Mouse (Mus musculus): ENCODE results near the gene Zfp654.
A peak's percentile ranks its signal among the peaks of the same experiment; 100 is the strongest.
"Not testable (repeated sequence)": the region's sequence is repeated elsewhere in the genome, so short reads cannot be mapped to it uniquely, and the experiment has no call there.

The Zfp654 gene

GRCm38 (mm10) chr16:64851563-64852362, at the start of gene Zfp654, which contains the start of gene Cggbp1:
TSS of gene Zfp654 (minus strand) at chr16:64851652.
TSS of gene Cggbp1 (plus strand) at chr16:64851996.
- peak; percentile 92 for DNase-seq (ENCODE audit: extremely low spot score, low read depth, low spot score)

- no peak for DNase-seq (ENCODE audit: extremely low spot score, low read depth, low spot score)
Measured at GRCm38 (mm10) chr16:64899084-64899483, 47.6 kb upstream of the Zfp654 start.

- no peak for DNase-seq (ENCODE audit: extremely low spot score, low read depth, low spot score)
Measured at GRCm38 (mm10) chr16:64889496-64889895, 38.0 kb upstream of the Zfp654 start.

GRCm38 (mm10) chr16:64885547-64885946, 34.1 kb upstream of the Zfp654 start:
- no peak for DNase-seq (ENCODE audit: extremely low spot score, low read depth, low spot score)

GRCm38 (mm10) chr16:64885142-64885541, 33.7 kb upstream of the Zfp654 start:
- no peak for DNase-seq (ENCODE audit: extremely low spot score, low read depth, low spot score)

- no peak for DNase-seq (ENCODE audit: extremely low spot score, low read depth, low spot score)
Measured at GRCm38 (mm10) chr16:64884420-64884838, 33.0 kb upstream of the Zfp654 start.

GRCm38 (mm10) chr16:64883896-64884295, 32.4 kb upstream of the Zfp654 start:
- no peak for DNase-seq (ENCODE audit: extremely low spot score, low read depth, low spot score)

GRCm38 (mm10) chr16:64881442-64881841, 30.0 kb upstream of the Zfp654 start:
- no peak for DNase-seq (ENCODE audit: extremely low spot score, low read depth, low spot score)

GRCm38 (mm10) chr16:64880986-64881385, 29.5 kb upstream of the Zfp654 start:
- DNase-seq (ENCODE audit: extremely low spot score, low read depth, low spot score), result no peak

- DNase-seq (ENCODE audit: extremely low spot score, low read depth, low spot score), result no peak
Measured at GRCm38 (mm10) chr16:64879735-64880134, 28.3 kb upstream of the Zfp654 start.

GRCm38 (mm10) chr16:64878611-64879132, 27.2 kb upstream of the Zfp654 start:
- DNase-seq (ENCODE audit: extremely low spot score, low read depth, low spot score), result no peak

- DNase-seq (ENCODE audit: extremely low spot score, low read depth, low spot score), result no peak
Measured at GRCm38 (mm10) chr16:64877314-64877713, 25.9 kb upstream of the Zfp654 start.

GRCm38 (mm10) chr16:64876631-64877265, 25.3 kb upstream of the Zfp654 start:
- no peak for DNase-seq (ENCODE audit: extremely low spot score, low read depth, low spot score)

- DNase-seq (ENCODE audit: extremely low spot score, low read depth, low spot score), result no peak
Measured at GRCm38 (mm10) chr16:64875822-64876221, 24.4 kb upstream of the Zfp654 start.

GRCm38 (mm10) chr16:64875384-64875783, 23.9 kb upstream of the Zfp654 start:
- no peak for DNase-seq (ENCODE audit: extremely low spot score, low read depth, low spot score)

- DNase-seq (ENCODE audit: extremely low spot score, low read depth, low spot score), result peak; percentile 60
Measured at GRCm38 (mm10) chr16:64873416-64874305, 22.2 kb upstream of the Zfp654 start.

GRCm38 (mm10) chr16:64872841-64873240, 21.4 kb upstream of the Zfp654 start:
- DNase-seq (ENCODE audit: extremely low spot score, low read depth, low spot score), result no peak

GRCm38 (mm10) chr16:64872296-64872695, 20.8 kb upstream of the Zfp654 start:
- no peak for DNase-seq (ENCODE audit: extremely low spot score, low read depth, low spot score)

GRCm38 (mm10) chr16:64869621-64870020, 18.2 kb upstream of the Zfp654 start:
- DNase-seq (ENCODE audit: extremely low spot score, low read depth, low spot score), result no peak

GRCm38 (mm10) chr16:64868613-64869012, 17.2 kb upstream of the Zfp654 start:
- DNase-seq (ENCODE audit: extremely low spot score, low read depth, low spot score), result no peak

- not testable (repeated sequence) for DNase-seq (ENCODE audit: extremely low spot score, low read depth, low spot score)
Measured at GRCm38 (mm10) chr16:64865841-64866240, 14.4 kb upstream of the Zfp654 start.

Data from hindlimb bud, embryonic 11.5 days (tissue).